9 mouse cellular contexts compared by ENCODE assay signal in genomic region chr6:12260325-12261076, GRCm38 (mm10).
DNase-seq lines count a peak whose midpoint lies in the region; ATAC-seq lines count a peak whose summit lies in the region.
"Had no signal": no experiment of that assay in that cellular context is flagged by ENCODE, and none has a peak within 500 bp of the region (broad histone marks: within the 10 kb centered on the region; RNA-seq: fewer than 3 reads in every experiment).

No protein-coding gene starts in this region.

- WGBS in stomach, embryonic 15.5 days: 34% methylated on average over 9 of the region's 9 CpGs

- peak; percentile 21 for DNase-seq in kidney, adult 18-20 months
- no peak for DNase-seq in kidney, adult 11 months
- DNase-seq in R1 (ENCODE audit: low read depth, low spot score): peak; percentile 67
- peak; percentile 52 to 65 for DNase-seq in cerebellum, postnatal 36 days
- DNase-seq in heart, postnatal 14 days: peak; percentile 25 to 53
- DNase-seq in layer of hippocampus, adult 11-12 months (ENCODE audit: low spot score): peak; percentile 50

- no peak overlapping the region for H3K4me3 ChIP-seq in stomach, embryonic 15.5 days (replicated peaks)
- H3K4me3 ChIP-seq: embryonic facial prominence, embryonic 12.5 days had no signal

- no peaks in the 10 kb centered on the region for H3K9me3 ChIP-seq in stomach, embryonic 15.5 days
- H3K9me3 ChIP-seq: embryonic facial prominence, embryonic 12.5 days had no signal

- no peaks in the 10 kb centered on the region for H3K4me1 ChIP-seq in stomach, embryonic 15.5 days
- H3K4me1 ChIP-seq: embryonic facial prominence, embryonic 12.5 days had no signal

- H3K4me2 ChIP-seq in stomach, embryonic 15.5 days: no peak overlapping the region
- H3K4me2 ChIP-seq: embryonic facial prominence, embryonic 12.5 days had no signal

- peak; percentile 81; the same call in 1 of the 2 replicates for ATAC-seq in megakaryocyte, adult 5-6 weeks (ENCODE audit: poor library complexity, severe bottlenecking)
- ATAC-seq in stomach, embryonic 15.5 days (ENCODE audit: insufficient read depth, low FRiP score, low read depth): peak; percentile 70; the same call in 1 of the 2 replicates

- H3K27me3 ChIP-seq in stomach, embryonic 15.5 days (replicated peaks): no peaks in the 10 kb centered on the region
- H3K27me3 ChIP-seq: embryonic facial prominence, embryonic 12.5 days had no signal

- no peak overlapping the region for H3K9ac ChIP-seq in stomach, embryonic 15.5 days
- H3K9ac ChIP-seq: embryonic facial prominence, embryonic 12.5 days had no signal

- no peak overlapping the region for H3K27ac ChIP-seq in stomach, embryonic 15.5 days
- H3K27ac ChIP-seq: embryonic facial prominence, embryonic 12.5 days had no signal

- intact Hi-C loops in heart, postnatal 14 days (cut with DNase I): no loop called here

- H3K36me3 ChIP-seq in stomach, embryonic 15.5 days: no peaks in the 10 kb centered on the region
- H3K36me3 ChIP-seq: embryonic facial prominence, embryonic 12.5 days had no signal
